Mouse (Mus musculus) CH12.LX (cell line): Measurements from ENCODE around the gene B2m. TPM values are rescaled to one million over a fixed set of nuclear protein-coding genes. Genes with fewer than 3 reads are reported as not detected.

Source experiments
- DNase-seq: peaks from one replicate; pipeline ENCODE4 v3.0.0-alpha.2; 2013; ENCODE audit errors: extremely low read depth
- H3K27ac ChIP-seq: 2 replicates; pipeline ENCODE4 v1.5.1; 2012; ENCODE audit warnings: low read depth, mild to moderate bottlenecking, control low read depth, moderate library complexity; ENCODE audit not compliant: insufficient read depth
- H3K27me3 ChIP-seq: replicated peaks from 2 replicates; pipeline ENCODE3; 2012; ENCODE audit warnings: inconsistent platforms
- H3K36me3 ChIP-seq, 2 experiments: replicated peaks in 1 of 2; 2 replicates each; pipeline versions ENCODE3 to v1.6.1; 2012; ENCODE audit warnings: inconsistent platforms in 1 of 2, low read length in 1 of 2, mild to moderate bottlenecking in 1 of 2, mixed read lengths in 1 of 2, moderate library complexity in 1 of 2; ENCODE audit not compliant: control insufficient read depth in 1 of 2, insufficient read depth in 1 of 2
- H3K4me1 ChIP-seq, 2 experiments: 2 replicates each; pipeline ENCODE4 v1.6.1; 2012; ENCODE audit warnings: inconsistent platforms in 1 of 2, moderate library complexity in 1 of 2; ENCODE audit not compliant: insufficient read depth in 2 of 2, control insufficient read depth in 1 of 2
- H3K4me2 ChIP-seq: 2 replicates; pipeline ENCODE4 v1.6.1; 2012; ENCODE audit warnings: low read depth, mild to moderate bottlenecking, control low read depth; ENCODE audit not compliant: poor library complexity, insufficient read depth, severe bottlenecking
- H3K4me3 ChIP-seq, 3 experiments: fragments of 150-350 bp in 1 of 3; sonication (generic) in 1 of 3; replicated peaks in 1 of 3; 2 replicates each; pipeline versions ENCODE3 to v1.5.1; 2011 to 2012; ENCODE audit warnings: low read depth in 2 of 3, low read length in 2 of 3, mild to moderate bottlenecking in 2 of 3, moderate library complexity in 2 of 3, control low read depth in 1 of 3, improper control_type of control experiment in 1 of 3, inconsistent platforms in 1 of 3, mixed read lengths in 1 of 3; ENCODE audit not compliant: poor library complexity in 1 of 3
- H3K79me2 ChIP-seq: replicated peaks from 2 replicates; pipeline ENCODE4 v1.6.1; 2012; ENCODE audit warnings: mild to moderate bottlenecking, moderate library complexity; ENCODE audit not compliant: control insufficient read depth, poor library complexity, insufficient read depth, severe bottlenecking; ENCODE audit errors: extremely low read depth
- H3K9ac ChIP-seq: 2 replicates; pipeline ENCODE4 v1.6.1; 2012; ENCODE audit warnings: low read depth, mild to moderate bottlenecking, control low read depth, moderate library complexity; ENCODE audit not compliant: insufficient read depth
- H3K9me3 ChIP-seq: replicated peaks from 2 replicates; pipeline ENCODE3; 2012; ENCODE audit warnings: low read length, inconsistent platforms, mixed read lengths
- BHLHE40 ChIP-seq: IDR thresholded peaks from 2 replicates; pipeline ENCODE4 v1.6.1; 2011; ENCODE audit warnings: mild to moderate bottlenecking, low read depth, low read length, improper control_type of control experiment
- CHD1 ChIP-seq: IDR thresholded peaks from 2 replicates; pipeline ENCODE4 v1.6.1; 2012; ENCODE audit warnings: low read depth, low read length, improper control_type of control experiment, inconsistent platforms
- CHD2 ChIP-seq: IDR thresholded peaks from 2 replicates; pipeline ENCODE4 v1.6.1; 2011; ENCODE audit warnings: low read length, improper control_type of control experiment
- ELF1 ChIP-seq: IDR thresholded peaks from 2 replicates; pipeline ENCODE4 v1.6.1; 2014; ENCODE audit warnings: low read depth, mild to moderate bottlenecking, inconsistent platforms, low read length, improper control_type of control experiment
- EP300 ChIP-seq: IDR thresholded peaks from 2 replicates; pipeline ENCODE4 v1.6.1; 2011; ENCODE audit warnings: low read length, improper control_type of control experiment
- ETS1 ChIP-seq: conservative IDR thresholded peaks from 2 replicates; pipeline ENCODE4 v1.6.1; 2012; ENCODE audit warnings: low read depth, mild to moderate bottlenecking, inconsistent platforms, low read length, improper control_type of control experiment, moderate library complexity
- GABPA ChIP-seq: IDR thresholded peaks from 2 replicates; pipeline ENCODE4 v1.6.1; 2012; ENCODE audit warnings: low read depth, low read length, improper control_type of control experiment, inconsistent platforms; ENCODE audit not compliant: insufficient replicate concordance
- IRF4 ChIP-seq: IDR thresholded peaks from 2 replicates; pipeline ENCODE4 v1.6.1; 2014; ENCODE audit warnings: low read depth, mild to moderate bottlenecking, inconsistent platforms, low read length, improper control_type of control experiment
- JUN ChIP-seq: IDR thresholded peaks from 2 replicates; pipeline ENCODE4 v1.6.1; 2011; ENCODE audit warnings: low read depth, mild to moderate bottlenecking, low read length, improper control_type of control experiment, moderate library complexity; ENCODE audit not compliant: insufficient read depth
- MAFK ChIP-seq: IDR thresholded peaks from 2 replicates; pipeline ENCODE4 v1.6.1; 2011; ENCODE audit warnings: low read length, improper control_type of control experiment; ENCODE audit not compliant: insufficient replicate concordance
- MAZ ChIP-seq: IDR thresholded peaks from 2 replicates; pipeline ENCODE4 v1.6.1; 2012; ENCODE audit warnings: low read depth, mild to moderate bottlenecking, inconsistent platforms, low read length, improper control_type of control experiment, moderate library complexity
- MEF2A ChIP-seq: IDR thresholded peaks from 2 replicates; pipeline ENCODE4 v1.6.1; 2014; ENCODE audit warnings: low read depth, mild to moderate bottlenecking, inconsistent platforms, low read length, improper control_type of control experiment, borderline replicate concordance
- MXI1 ChIP-seq: IDR thresholded peaks from 2 replicates; pipeline ENCODE4 v1.6.1; 2011; ENCODE audit warnings: mild to moderate bottlenecking, low read depth, low read length, improper control_type of control experiment
- PAX5 ChIP-seq: IDR thresholded peaks from 2 replicates; pipeline ENCODE4 v1.6.1; 2012; ENCODE audit warnings: low read length, inconsistent platforms, mixed read lengths
- SIN3A ChIP-seq: IDR thresholded peaks from 2 replicates; pipeline ENCODE4 v1.6.1; 2012; ENCODE audit warnings: low read length, improper control_type of control experiment, inconsistent platforms
- TCF12 ChIP-seq: IDR thresholded peaks from 2 replicates; pipeline ENCODE4 v1.6.1; 2014; ENCODE audit warnings: low read depth, mild to moderate bottlenecking, inconsistent platforms, low read length, improper control_type of control experiment
- UBTF ChIP-seq: IDR thresholded peaks from 2 replicates; pipeline ENCODE4 v1.6.1; 2012; ENCODE audit warnings: low read depth, mild to moderate bottlenecking, inconsistent platforms, low read length, improper control_type of control experiment, moderate library complexity
- ZC3H11A ChIP-seq: IDR thresholded peaks from 2 replicates; pipeline ENCODE4 v1.6.1; 2012; ENCODE audit warnings: low read depth, mild to moderate bottlenecking, inconsistent platforms, low read length, improper control_type of control experiment
- ZMIZ1 ChIP-seq: IDR thresholded peaks from 2 replicates; pipeline ENCODE4 v1.6.1; 2012; ENCODE audit warnings: low read depth, mild to moderate bottlenecking, inconsistent platforms, low read length, improper control_type of control experiment
- ZNF384 ChIP-seq: IDR thresholded peaks from 2 replicates; pipeline ENCODE4 v1.6.1; 2012; ENCODE audit warnings: low read depth, low read length, improper control_type of control experiment, inconsistent platforms
- dilution Hi-C: fragments of 300-500 bp; cut with MboI; formaldehyde crosslinking; loops from 2 replicates; pipeline ENCODE4 v1.14.3; 2020; ENCODE audit warnings: low sequenced_read_pairs; ENCODE audit not compliant: extremely low pct_unique_long_range_greater_than_20kb, extremely low pct_ligation_motif_present
- in situ Hi-C: fragments of 300-500 bp; cut with MboI; formaldehyde crosslinking; loops from 3 replicates; pipeline ENCODE4 v1.14.3; 2019; ENCODE audit warnings: low sequenced_read_pairs, low pct_ligation_motif_present, low pct_unique_long_range_greater_than_20kb, mixed read lengths
- polyA plus RNA-seq: library from polyadenylated mRNA; unstranded; fragments of >175 nt; gene quantifications from 2 replicates; pipeline ENCODE4 v1.2.1, GENCODE M21; 2012; ENCODE audit warnings: low read depth; ENCODE audit not compliant: insufficient read length
- total RNA-seq, 2 experiments: library from RNA; depleted of rRNA; stranded (reverse); fragments of 300-350 nt in 1 of 2; fragments of >200 nt in 1 of 2; gene quantifications; 2 replicates each; pipeline ENCODE4 v1.2.3; 2012 to 2014

Gene B2m
- total and polyA plus RNA-seq, 3 experiments, result 1,509 to 1,954 (median 1,919) TPM

DNA sequence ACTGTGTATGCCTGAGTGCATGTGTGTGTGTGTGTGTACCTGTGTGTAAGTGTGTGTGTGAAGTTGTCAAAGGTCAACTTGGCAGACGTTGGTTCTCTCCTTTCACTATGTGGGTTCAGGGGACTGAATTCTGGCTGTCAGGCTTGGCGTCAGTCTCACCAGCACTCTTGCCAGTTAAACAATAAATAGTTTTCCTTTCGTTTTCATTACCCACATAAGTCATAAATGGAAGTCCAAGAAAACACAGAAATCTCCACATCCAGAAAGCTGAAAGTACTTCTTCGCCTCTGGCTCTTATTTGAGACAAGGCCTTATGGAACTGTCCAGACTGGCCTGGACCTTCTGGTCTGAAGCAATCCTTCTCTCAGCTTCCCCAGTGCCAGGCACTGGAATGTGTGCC lies 1.7 kb upstream of the B2m start:
- Histone ChIP-seq H3K9ac (peak overlapping the region; percentile 70), H3K4me3 (no peak overlapping the region), H3K27me3 (no peaks in the 10 kb centered on the region), H3K27ac (no peak overlapping the region), H3K36me3 (peaks cover 15 to 24% of the 10 kb centered on the region in 2 experiments), H3K79me2 (peaks cover 33% of the 10 kb centered on the region), H3K9me3 (no peaks in the 10 kb centered on the region), H3K4me2 (peak overlapping the region; percentile 72), H3K4me1 (peaks cover 0 to 23% of the 10 kb centered on the region in 2 experiments; a peak in 3 of 4 replicates)
- dilution Hi-C loops (no loop called here), in situ Hi-C loops (no loop called here)
- no peak for TF ChIP-seq PAX5
- TF ChIP-seq BHLHE40, result no peak
- no peak for TF ChIP-seq UBTF
- TF ChIP-seq MEF2A, result no peak
- no peak for TF ChIP-seq EP300
- TF ChIP-seq GABPA, result no peak
- no peak for TF ChIP-seq JUN
- TF ChIP-seq ZNF384, result no peak
- TF ChIP-seq MAZ, result no peak
- TF ChIP-seq MAFK, result no peak
- DNase-seq, result no peak

DNA sequence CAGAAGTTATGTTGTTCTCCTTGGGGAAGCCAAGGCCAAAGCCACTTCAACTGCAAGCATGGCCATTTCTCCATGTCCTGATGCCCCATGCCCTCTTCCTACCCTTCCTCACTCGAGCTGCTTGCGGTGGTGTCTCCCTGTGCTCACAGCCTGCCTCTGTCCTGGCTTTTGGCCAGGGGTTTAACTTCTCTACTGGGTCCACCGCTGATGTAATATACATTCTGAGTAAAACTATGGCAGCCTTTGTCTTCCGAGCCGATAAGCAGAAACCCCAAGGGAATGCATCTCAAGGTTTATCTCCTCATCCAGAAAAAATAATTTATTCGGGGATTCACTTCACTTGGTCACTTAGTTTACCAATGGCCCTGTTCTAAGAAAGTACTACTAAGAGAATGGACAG lies 799 bp upstream of the B2m start:
- Histone ChIP-seq H3K79me2 (peaks cover 42% of the 10 kb centered on the region), H3K4me2 (peak overlapping the region; percentile 90), H3K27me3 (no peaks in the 10 kb centered on the region), H3K27ac (peak overlapping the region; percentile 93), H3K9me3 (no peaks in the 10 kb centered on the region), H3K4me3 (peak overlapping the region; percentile 21 to 92 (median 40)), H3K9ac (peak overlapping the region; percentile 98), H3K36me3 (peaks cover 25 to 33% of the 10 kb centered on the region in 2 experiments), H3K4me1 (peaks cover 4 to 32% of the 10 kb centered on the region in 2 experiments)
- dilution Hi-C loops (no loop called here), in situ Hi-C loops (no loop called here)
- DNase-seq, result no peak
- TF ChIP-seq ETS1 (no peak), BHLHE40 (peak; percentile 11; the same call in 1 of the 2 replicates), GABPA (no peak), MEF2A (0 out of 2 replicates have a peak, but pooled peaks have one; percentile 51), TCF12 (peak; percentile 17; the same call in 1 of the 2 replicates), SIN3A (0 out of 2 replicates have a peak, but pooled peaks have one; percentile 58), MXI1 (0 out of 2 replicates have a peak, but pooled peaks have one; percentile 39), CHD2 (0 out of 2 replicates have a peak, but pooled peaks have one; percentile 27), IRF4 (0 out of 2 replicates have a peak, but pooled peaks have one; percentile 30), CHD1 (peak; percentile 90; the same call in 1 of the 2 replicates), ZMIZ1 (peak; percentile 55; the same call in 1 of the 2 replicates), ELF1 (peak; percentile 6; the same call in 1 of the 2 replicates), ZC3H11A (no peak)
